Mouse (Mus musculus) hindbrain, embryonic 14.5 days (tissue): ENCODE measurements around the gene Trim44. TPM values are rescaled to one million over a fixed set of nuclear protein-coding genes. Genes with fewer than 3 reads are reported as not detected.
A peak's percentile ranks its signal among the peaks of the same experiment; 100 is the strongest.

ENCODE experiments used
- ATAC-seq: fragments of 200-750 bp; cut with Nextera tagmentation; 2 replicates; pipeline ENCODE4 v1.8.0; 2017; ENCODE audit warnings: moderate number of reproducible peaks, mild to moderate bottlenecking, moderate TSS enrichment, moderate library complexity; ENCODE audit not compliant: low FRiP score
- DNase-seq: peaks from one replicate; pipeline ENCODE4 v3.0.0-alpha.2; 2015; ENCODE audit warnings: low spot score
- H3K27ac ChIP-seq: fragments of 300-500 bp; sonication (generic); 2 replicates; pipeline ENCODE4 v1.5.1; 2014; ENCODE audit warnings: mild to moderate bottlenecking, moderate library complexity
- H3K27me3 ChIP-seq: fragments of 300-500 bp; sonication (generic); 2 replicates; pipeline ENCODE4 v1.6.1; 2014; ENCODE audit warnings: mild to moderate bottlenecking, low read length, mixed read lengths; ENCODE audit not compliant: control insufficient read depth, insufficient read depth
- H3K36me3 ChIP-seq: fragments of 300-500 bp; sonication (generic); replicated peaks from 2 replicates; pipeline ENCODE4 v1.6.1; 2014; ENCODE audit not compliant: control insufficient read depth, insufficient read depth
- H3K4me1 ChIP-seq: fragments of 300-500 bp; sonication (generic); replicated peaks from 2 replicates; pipeline ENCODE4 v1.6.1; 2014; ENCODE audit warnings: antibody characterized with exemption, low read length, mixed read lengths; ENCODE audit not compliant: control insufficient read depth, insufficient read depth
- H3K4me2 ChIP-seq: fragments of 300-500 bp; sonication (generic); replicated peaks from 2 replicates; pipeline ENCODE4 v1.6.1; 2014; ENCODE audit warnings: mild to moderate bottlenecking, moderate library complexity
- H3K4me3 ChIP-seq: fragments of 300-500 bp; sonication (generic); replicated peaks from 2 replicates; pipeline ENCODE4 v1.5.1; 2014; ENCODE audit warnings: mild to moderate bottlenecking, low read length
- H3K9ac ChIP-seq: fragments of 300-500 bp; sonication (generic); 2 replicates; pipeline ENCODE4 v1.6.1; 2014
- H3K9me3 ChIP-seq: fragments of 300-500 bp; sonication (generic); 2 replicates; pipeline ENCODE4 v1.6.1; 2016; ENCODE audit warnings: low read length; ENCODE audit not compliant: control insufficient read depth
- whole genome bisulfite sequencing: fragments of 180-500 bp; shearing (Covaris S2); extraction: QIAGEN DNeasy Blood & Tissue Kit; methylation state at CpG from one replicate; pipeline ENCODE4 v1.1.7; 2014; 5-methylcytosine and 5-hydroxymethylcytosine counted together
- polyA plus RNA-seq: library from polyadenylated mRNA; unstranded; fragments of >200 nt; fragmentation: Nextera tagmentation; extraction: Ambion mirVana; gene quantifications from 2 replicates; pipeline ENCODE4 v1.2.1, GENCODE M21; 2014

Trim44 gene
- polyA plus RNA-seq: 74.2 and 77.7 TPM in 2 replicates

DNA sequence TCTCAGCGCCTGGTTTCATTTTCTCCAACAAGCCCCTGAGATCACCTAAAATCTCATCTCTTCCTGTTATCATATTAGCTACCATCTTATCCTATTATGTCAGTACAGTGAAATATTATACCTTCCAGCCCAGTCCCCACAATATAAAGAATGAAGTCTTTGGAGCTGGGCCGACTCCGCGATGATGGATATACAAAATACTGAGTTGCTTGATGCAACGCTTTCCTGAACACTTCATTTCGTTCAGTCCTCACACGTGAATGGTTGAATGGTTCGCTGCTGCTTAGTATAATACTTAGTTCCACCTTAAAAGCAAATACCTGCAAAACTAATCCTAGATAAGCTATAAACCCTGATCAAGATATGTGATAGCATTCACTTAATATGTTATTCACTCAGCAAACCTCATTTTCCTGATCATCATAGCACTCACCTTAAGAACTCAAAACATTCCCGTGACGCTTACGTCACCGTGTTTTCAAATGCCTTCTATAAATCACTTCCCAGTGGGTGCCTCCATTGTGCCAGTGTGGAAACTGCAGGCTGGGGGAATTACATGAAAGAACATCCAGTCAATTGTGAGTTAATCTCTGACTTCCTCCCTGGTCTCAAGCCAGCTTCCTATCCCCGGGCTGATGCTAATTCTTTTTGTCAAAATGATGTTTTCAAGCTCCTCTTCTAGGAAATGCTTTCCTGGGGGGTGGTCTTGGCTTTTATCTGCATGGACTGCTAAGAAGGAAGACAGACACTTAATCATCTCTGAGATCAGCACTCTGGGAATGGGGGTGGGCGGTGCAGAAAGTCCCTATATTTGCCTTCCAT is at the start of gene Trim44:
Gene Trim44 (minus strand): TSS at position 466 of the 822 bp plus-strand sequence.
- Histone ChIP-seq H3K4me1 (peaks cover 15% of the 10 kb centered on the region), H3K9me3 (no peaks in the 10 kb centered on the region), H3K36me3 (no peaks in the 10 kb centered on the region), H3K4me3 (no peak within 1 kb of the TSS), H3K27me3 (no peaks in the 10 kb centered on the region), H3K4me2 (peak within 1 kb of the TSS; percentile 39), H3K9ac (no peak within 1 kb of the TSS), H3K27ac (peak within 1 kb of the TSS; percentile 48)
- ATAC-seq (0 out of 2 replicates have a peak, but pooled peaks have one; percentile 66), DNase-seq (peak; percentile 57)
- 30% methylated on average over 14 of the region's 14 CpGs for WGBS

DNA sequence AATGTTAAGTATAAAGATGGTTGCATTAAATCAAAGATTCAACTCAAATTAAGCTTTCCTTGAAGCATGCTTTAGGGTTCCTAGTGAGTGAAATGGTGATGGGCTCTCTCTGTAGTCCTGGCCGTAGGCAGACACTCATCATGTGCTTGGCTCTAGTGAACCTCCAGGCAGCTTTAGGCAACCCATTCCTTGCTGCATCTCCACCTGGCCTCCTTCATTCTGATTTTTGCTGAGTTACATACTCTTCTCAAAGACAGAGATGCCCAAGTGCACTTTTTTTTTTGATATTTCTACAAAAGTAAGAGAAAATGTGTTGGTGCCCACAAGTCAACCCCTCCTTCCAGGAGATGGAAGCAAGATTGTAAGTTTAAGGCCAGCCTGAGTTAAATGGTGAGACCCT is 47.5 kb upstream of the Trim44 start:
- no peak overlapping the region for H3K4me2 ChIP-seq
- DNase-seq (no peak), ATAC-seq (no peak)
- no peak overlapping the region for H3K4me3 ChIP-seq
- H3K27me3 ChIP-seq: no peaks in the 10 kb centered on the region
- H3K36me3 ChIP-seq: no peaks in the 10 kb centered on the region
- H3K27ac ChIP-seq: no peak overlapping the region
- WGBS: 87% methylated on average over 1 of the region's 1 CpGs
- no peaks in the 10 kb centered on the region for H3K9me3 ChIP-seq
- no peak overlapping the region for H3K9ac ChIP-seq
- peaks cover 17% of the 10 kb centered on the region; the same call in 1 of the 2 replicates for H3K4me1 ChIP-seq

DNA sequence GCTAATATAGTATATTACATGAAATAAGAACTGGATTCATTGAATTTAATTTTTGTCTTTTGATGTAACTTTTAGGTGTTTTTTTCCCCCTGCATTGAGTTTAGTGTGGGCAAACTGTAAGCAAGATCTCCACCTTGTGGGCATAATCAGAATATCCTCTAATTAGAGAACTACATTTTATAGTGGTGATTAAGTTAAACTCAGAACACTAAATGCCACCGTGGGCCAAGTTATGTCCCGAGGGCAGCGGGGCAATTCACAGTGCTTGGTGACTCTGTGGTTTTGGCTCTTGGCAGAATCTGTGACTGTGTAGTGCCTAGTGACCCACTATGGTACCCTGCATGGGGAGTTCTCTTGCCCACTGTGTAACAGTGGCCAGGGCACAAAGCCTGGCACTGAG is 45.8 kb upstream of the Trim44 start:
- Histone ChIP-seq H3K4me3 (no peak overlapping the region), H3K4me1 (peaks cover 23% of the 10 kb centered on the region), H3K4me2 (no peak overlapping the region), H3K27me3 (no peaks in the 10 kb centered on the region), H3K27ac (no peak overlapping the region), H3K9ac (no peak overlapping the region), H3K36me3 (no peaks in the 10 kb centered on the region), H3K9me3 (no peaks in the 10 kb centered on the region)
- no peak for ATAC-seq
- peak; percentile 72 for DNase-seq
- 42% methylated on average over 3 of the region's 3 CpGs for WGBS

DNA sequence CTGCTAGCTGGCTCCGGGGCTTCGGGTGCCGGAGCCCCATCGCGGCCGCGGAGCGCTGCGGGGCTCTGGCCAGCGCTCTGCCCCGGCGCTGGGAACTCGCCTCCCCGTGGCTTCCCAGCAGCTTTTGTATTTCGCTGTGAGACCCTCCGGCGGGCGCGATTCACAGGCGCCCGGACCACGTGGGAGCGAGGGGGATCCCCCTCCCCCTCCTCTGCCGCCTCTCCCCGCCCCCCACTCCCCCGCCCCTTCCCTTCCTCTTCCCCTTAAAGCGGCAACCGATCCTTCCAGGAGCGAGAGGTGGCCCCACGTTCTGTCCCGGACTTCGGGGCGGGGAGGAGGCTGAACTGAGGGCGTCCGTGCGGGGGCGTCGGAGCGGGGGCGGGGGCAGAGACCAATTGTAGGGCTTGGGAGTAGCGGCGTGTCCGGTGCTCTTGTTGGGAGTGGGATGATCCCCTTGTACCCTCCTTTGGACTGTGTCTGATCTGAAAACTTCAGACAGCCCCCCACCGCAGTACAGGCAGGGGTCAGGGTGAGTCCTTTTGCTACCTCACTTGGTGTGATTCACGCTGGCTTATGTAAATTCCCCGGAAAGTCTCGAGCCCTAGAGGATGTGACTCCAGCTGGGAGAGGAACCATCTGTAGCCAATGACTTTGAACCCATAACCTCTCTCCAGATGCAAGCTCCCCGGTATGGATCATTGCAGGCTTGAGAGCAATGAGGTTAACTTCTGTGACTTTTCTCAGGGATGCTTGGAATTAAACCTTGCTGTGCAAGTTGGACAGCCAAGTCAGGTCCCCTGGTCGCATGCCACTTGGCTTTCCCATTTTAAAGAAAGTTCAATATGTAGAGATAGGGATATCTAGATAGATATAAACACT is 44.3 kb upstream of the Trim44 start, which contains the start of gene Fjx1:
Gene Fjx1 (minus strand): TSS at position 829 of the 879 bp plus-strand sequence.
- Histone ChIP-seq H3K27me3 (no peaks in the 10 kb centered on the region), H3K9ac (peak within 1 kb of the TSS; percentile 96), H3K4me1 (peaks cover 23% of the 10 kb centered on the region), H3K27ac (peak within 1 kb of the TSS; percentile 92), H3K36me3 (no peaks in the 10 kb centered on the region), H3K9me3 (no peaks in the 10 kb centered on the region), H3K4me3 (peak within 1 kb of the TSS; percentile 88), H3K4me2 (peak within 1 kb of the TSS; percentile 84)
- 2% methylated on average over 45 of the region's 49 CpGs for WGBS
- peak; percentile 85 for DNase-seq
- peak; percentile 85 for ATAC-seq

DNA sequence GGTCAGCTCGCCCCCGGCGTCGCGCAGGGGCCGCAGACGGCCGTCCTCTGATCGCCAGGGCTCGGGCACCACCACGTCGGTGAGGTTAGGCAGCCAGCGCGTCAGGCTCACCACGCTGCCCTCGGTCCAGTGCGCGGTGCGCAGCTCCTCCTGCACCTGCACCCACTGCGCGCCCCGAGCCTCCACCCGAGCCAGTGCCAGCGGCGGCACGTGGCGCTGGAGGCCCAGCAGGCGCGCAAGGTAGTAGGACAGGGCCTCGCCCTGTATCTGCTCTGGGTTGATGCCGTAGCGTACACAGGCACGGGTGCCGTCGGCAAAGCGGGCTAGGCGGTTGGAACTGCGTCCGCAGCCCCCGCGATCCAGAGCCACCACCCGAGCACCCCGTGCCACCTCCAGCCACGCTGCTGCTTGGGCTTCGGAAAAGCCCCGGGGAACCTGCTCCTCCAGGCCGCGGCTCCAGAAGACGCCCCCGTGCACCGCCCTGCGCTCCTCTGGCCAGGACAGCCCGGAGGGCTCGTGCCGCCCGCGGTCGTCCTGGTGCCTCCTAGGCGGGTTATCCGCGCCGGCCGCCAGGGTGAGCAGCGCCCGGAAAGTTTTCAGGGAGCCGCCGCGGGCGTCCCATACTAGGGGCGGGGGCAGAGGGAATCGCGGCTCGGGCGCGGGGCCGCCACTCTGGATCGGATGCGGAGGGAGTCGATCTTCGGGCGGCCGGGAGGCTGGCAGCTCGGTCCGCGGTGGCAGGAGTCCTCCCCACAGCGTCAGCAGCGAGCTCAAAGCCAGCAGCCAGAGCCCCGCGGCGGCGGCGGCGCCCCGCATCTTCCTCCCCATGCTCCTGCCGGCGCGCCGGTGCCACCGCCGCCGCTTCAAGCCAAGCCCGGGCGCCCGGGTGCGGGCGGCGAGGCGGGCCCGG is 43.4 kb upstream of the Trim44 start:
- peak overlapping the region; percentile 92 for H3K27ac ChIP-seq
- WGBS: under 1% methylated on average over 87 of the region's 109 CpGs
- peak overlapping the region; percentile 88 for H3K4me3 ChIP-seq
- no peaks in the 10 kb centered on the region for H3K27me3 ChIP-seq
- H3K4me1 ChIP-seq: peaks cover 23% of the 10 kb centered on the region
- H3K9me3 ChIP-seq: no peaks in the 10 kb centered on the region
- no peaks in the 10 kb centered on the region for H3K36me3 ChIP-seq
- peak overlapping the region; percentile 84 for H3K4me2 ChIP-seq
- peak overlapping the region; percentile 96 for H3K9ac ChIP-seq
- ATAC-seq: peak; percentile 68
- peak; percentile 38 for DNase-seq

DNA sequence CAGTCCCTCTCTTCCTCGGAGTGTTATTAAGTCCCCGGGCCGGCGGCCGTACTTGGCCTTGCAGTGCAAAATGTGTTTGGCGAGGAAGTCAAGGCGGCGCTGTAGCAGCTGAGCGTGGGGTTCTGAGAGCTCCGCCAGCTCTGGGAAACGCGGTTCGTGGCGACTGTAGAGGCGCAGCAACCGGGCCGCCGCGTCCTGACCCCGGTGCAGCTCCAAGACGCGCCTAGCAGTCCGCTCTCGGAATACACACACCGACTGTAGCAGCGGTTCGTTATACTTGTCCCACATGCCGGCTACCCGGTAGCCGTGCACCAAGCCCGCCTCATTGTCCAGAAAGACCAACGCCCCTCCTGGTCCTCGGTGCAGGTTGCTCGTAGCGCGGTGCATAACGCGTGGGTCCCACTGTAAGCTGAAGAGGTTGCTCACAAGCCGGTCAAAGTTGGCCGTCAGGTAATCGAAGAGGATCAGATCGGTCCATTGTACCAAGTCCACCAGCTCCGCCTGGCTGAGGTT is 42.7 kb upstream of the Trim44 start:
- Histone ChIP-seq H3K9ac (peak overlapping the region; percentile 96), H3K27ac (peak overlapping the region; percentile 92), H3K27me3 (no peaks in the 10 kb centered on the region), H3K4me2 (peak overlapping the region; percentile 84), H3K4me1 (peaks cover 23% of the 10 kb centered on the region), H3K9me3 (no peaks in the 10 kb centered on the region), H3K4me3 (peak overlapping the region; percentile 88), H3K36me3 (no peaks in the 10 kb centered on the region)
- WGBS: under 1% methylated on average over 43 of the region's 43 CpGs
- peak; percentile 15 for ATAC-seq
- DNase-seq: peak; percentile 68

DNA sequence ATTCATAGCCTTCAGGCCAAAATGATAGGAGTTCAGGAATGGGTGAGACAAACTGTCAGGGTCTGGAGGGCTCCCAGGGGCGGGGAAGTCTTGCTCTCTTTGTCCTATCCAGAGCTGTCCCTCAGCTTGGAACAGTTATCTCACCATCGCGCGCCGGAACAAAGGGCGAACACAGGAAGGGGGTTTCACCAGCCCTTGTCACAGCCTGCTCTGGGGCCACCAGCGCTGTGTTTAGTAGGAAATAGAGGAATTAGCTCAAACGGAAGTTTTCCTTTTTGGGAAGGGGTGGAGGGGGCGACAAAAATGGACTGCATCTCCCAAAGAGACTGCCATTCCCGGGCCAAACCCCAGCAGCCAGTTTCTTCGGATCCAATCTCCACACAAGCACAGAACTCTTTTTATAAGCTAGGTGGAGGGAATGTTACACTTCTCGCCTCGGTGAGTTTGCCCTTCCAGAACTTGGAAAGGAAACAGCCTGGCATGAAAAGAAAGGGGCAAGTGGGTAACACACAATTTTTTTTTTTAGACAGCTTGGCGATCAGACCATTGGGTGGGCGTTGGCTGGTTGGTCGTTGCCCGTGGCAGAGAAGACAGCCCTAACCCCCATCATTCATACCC is 42.1 kb upstream of the Trim44 start:
- Histone ChIP-seq H3K4me1 (peaks cover 23% of the 10 kb centered on the region), H3K4me3 (peak overlapping the region; percentile 88), H3K27me3 (no peaks in the 10 kb centered on the region), H3K9me3 (no peaks in the 10 kb centered on the region), H3K4me2 (peak overlapping the region; percentile 84), H3K9ac (peak overlapping the region; percentile 96), H3K36me3 (no peaks in the 10 kb centered on the region), H3K27ac (peak overlapping the region; percentile 92)
- peak; percentile 74 for DNase-seq
- peak; percentile 29; the same call in 1 of the 2 replicates for ATAC-seq
- under 1% methylated on average over 17 of the region's 17 CpGs for WGBS

DNA sequence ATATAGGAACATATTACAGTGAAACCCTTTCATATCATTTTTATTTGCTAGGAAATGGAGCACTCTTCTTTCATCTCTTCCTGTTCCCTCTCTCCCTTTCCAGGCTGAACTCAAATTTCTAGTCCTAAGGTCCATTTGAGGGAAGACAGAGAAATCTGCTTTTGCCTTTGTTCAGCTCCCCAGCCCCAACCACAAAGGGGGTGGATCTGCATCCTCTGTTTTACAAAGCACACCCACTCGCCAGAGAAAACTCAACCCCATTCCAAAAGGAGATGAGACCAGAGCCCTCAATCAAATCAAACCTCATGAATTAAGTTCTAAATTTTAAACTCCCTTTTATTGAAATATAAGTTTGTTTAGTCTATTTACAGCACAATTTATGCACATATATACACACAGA is 41.4 kb upstream of the Trim44 start:
- peak overlapping the region; percentile 68 for H3K27ac ChIP-seq
- H3K4me1 ChIP-seq: peaks cover 23% of the 10 kb centered on the region
- peak overlapping the region; percentile 88 for H3K4me3 ChIP-seq
- ATAC-seq (no peak), DNase-seq (no peak)
- H3K27me3 ChIP-seq: no peaks in the 10 kb centered on the region
- H3K4me2 ChIP-seq: peak overlapping the region; percentile 84
- no peaks in the 10 kb centered on the region for H3K9me3 ChIP-seq
- H3K9ac ChIP-seq: peak overlapping the region; percentile 96
- 16% methylated on average over 1 of the region's 1 CpGs for WGBS
- no peaks in the 10 kb centered on the region for H3K36me3 ChIP-seq
